Mouse (Mus musculus) mammary gland, adult 2 months (tissue): ENCODE measurements around the gene Acot4. TPM values are rescaled to one million over a fixed set of nuclear protein-coding genes. Genes with fewer than 3 reads are reported as not detected.

ENCODE experiments used
- polyA plus RNA-seq: library from polyadenylated mRNA; depleted of rRNA; stranded (reverse); fragments of >200 nt; gene quantifications from 2 replicates; pipeline ENCODE4 v1.2.3, GENCODE M21; 2012; ENCODE audit warnings: low replicate concordance; rRNA removed

Acot4 gene
- polyA plus RNA-seq = 2.0 and 8.2 TPM in 2 replicates

DNA sequence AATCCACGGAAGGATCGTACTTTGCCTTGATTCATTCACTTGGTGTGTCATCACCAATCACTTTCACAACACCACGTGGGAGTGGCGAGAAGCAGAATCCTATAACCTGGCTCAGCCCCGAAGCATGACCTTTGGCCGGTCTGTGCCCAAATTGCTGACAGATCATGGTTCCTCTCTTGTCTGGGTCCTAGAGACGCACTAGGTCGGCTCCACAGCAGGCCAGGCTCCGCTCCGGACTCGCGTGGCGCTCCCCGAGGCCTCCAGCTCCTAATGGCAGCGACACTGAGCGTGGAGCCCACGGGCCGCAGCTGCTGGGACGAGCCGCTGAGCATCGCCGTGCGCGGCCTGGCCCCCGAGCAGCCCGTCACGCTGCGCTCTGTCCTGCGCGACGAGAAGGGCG is at the start of gene Acot4:
Gene Acot4 (plus strand): TSS at position 139 of the 400 bp plus-strand sequence.

DNA sequence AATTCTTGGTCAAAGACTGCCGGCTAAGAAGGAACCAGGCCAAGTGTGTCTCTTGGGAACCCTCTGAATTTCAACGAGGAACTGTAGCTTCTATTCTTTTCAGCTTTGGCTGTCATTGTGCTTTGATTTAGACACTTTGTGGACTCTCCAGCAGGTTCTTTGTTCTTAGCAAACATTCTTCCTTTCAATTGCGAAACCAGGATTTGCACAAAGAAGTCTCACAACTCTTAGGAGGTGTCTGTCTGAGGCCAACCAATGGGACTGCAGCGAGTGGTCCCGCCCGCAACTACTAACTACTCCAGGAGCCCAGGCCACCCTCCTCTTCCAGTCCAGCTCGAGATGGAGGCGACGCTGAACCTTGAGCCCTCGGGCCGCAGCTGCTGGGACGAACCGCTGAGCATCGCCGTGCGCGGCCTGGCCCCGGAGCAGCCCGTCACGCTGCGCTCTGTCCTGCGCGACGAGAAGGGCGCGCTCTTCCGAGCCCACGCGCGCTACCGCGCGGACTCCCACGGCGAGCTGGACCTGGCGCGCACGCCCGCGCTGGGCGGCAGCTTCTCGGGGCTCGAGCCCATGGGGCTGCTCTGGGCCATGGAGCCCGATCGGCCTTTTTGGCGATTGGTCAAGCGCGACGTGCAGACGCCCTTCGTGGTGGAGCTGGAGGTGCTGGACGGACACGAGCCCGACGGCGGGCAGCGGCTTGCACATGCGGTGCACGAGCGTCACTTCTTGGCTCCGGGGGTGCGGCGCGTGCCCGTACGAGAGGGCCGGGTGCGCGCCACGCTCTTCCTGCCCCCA is 28.8 kb upstream of the Acot4 start, which contains the start of gene Acot1:
Gene Acot1 (plus strand): TSS at position 320 of the 795 bp plus-strand sequence.

DNA sequence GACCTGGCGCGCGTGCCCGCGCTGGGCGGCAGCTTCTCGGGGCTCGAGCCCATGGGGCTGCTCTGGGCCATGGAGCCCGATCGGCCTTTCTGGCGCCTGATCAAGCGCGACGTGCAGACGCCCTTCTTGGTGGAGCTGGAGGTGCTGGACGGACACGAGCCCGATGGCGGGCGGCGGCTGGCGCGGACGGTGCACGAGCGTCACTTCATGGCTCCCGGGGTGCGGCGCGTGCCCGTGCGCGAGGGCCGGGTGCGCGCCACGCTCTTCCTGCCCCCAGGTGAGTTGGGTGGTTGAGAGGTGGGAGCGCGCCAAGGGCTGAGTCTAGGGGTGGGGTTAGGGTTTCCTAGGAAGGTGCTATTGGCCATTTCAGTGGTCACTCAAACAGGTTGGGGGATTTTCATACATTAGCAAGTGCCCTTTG is 522 bp downstream of the Acot4 start, which contains the start of gene Gm49366:
Gene Gm49366 (plus strand): TSS at position 245 of the 421 bp plus-strand sequence.

DNA sequence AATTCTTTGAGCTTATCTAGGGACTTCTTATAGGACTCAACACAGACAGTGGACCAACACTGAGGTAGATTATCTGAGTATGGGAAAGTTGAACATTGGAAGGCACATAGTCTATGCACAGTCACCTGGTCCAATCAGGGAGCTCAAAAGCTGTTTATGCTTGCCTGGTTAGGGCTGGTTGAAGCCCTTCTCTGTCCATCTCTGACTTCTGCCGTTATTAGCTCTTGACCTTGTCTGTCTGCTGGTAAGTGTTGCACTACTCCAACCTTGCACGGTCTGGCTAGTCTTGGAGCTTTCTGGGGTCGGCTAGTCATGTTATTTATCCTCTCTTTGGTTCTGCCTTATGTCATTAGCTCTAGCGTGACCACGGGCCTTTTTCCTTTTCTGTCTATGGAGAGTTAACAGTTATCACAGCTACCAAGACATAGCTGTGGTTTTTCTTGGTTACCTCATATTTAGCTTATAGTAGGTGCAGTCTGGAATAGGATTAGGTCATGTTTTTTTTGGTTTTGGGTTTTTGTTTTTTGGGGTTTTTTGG is 13.8 kb downstream of the Acot4 start, which contains the start of gene Acot3:
Gene Acot3 (plus strand): TSS at position 208 of the 538 bp plus-strand sequence.

DNA sequence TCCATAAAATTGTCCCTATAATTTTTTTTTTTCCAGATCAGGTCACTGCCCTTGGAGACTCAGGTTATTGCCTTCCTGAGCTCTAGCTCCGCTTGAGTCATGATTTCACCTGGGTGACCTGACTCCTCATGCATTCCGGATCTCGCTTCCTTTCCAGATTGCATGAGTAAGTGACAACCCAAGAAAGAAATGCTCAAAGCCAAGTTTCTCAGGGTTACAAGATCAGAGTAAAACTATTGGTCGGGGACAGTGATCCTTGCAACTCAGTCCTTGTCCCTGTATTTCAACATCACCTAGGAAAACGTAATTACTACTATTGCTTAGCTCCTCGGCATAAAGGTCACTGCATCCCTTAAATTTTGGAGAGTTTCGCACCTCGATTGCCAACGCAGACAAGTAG is 30.8 kb downstream of the Acot4 start, which contains the start of gene Acot5:
Gene Acot5 (plus strand): TSS at position 340 of the 400 bp plus-strand sequence.

Other genes starting within 250 kb of the Acot4 start
- gene Numb, start 116.4 kb upstream of the Acot4 start, polyA plus RNA-seq = 58.2 and 70.4 TPM in 2 replicates
- 7.2 and 25.1 TPM in 2 replicates for gene Riox1, start 87.8 kb upstream of the Acot4 start, polyA plus RNA-seq
- gene Heatr4, start 53.5 kb upstream of the Acot4 start, polyA plus RNA-seq = not detected in 2 replicates
- 14.3 and 32.4 TPM in 2 replicates for gene Acot2, start 50.5 kb upstream of the Acot4 start, polyA plus RNA-seq
- gene Acot1, start 28.9 kb upstream of the Acot4 start, polyA plus RNA-seq = 11.4 and 23.0 TPM in 2 replicates
- gene Gm49366, start 556 bp downstream of the Acot4 start, polyA plus RNA-seq = 0.43 TPM in 1 of 2 replicates, not detected in the other
- gene Acot3, start 13.8 kb downstream of the Acot4 start, polyA plus RNA-seq = not detected in 2 replicates
- 0.08 TPM in 1 of 2 replicates, not detected in the other for gene Acot5, start 30.9 kb downstream of the Acot4 start, polyA plus RNA-seq
- 4.1 and 4.4 TPM in 2 replicates for gene Acot6, start 62.3 kb downstream of the Acot4 start, polyA plus RNA-seq
- 2.0 and 3.9 TPM in 2 replicates for gene Dnal1, start 76.0 kb downstream of the Acot4 start, polyA plus RNA-seq
- gene Pnma1, start 110.1 kb downstream of the Acot4 start, polyA plus RNA-seq = 0.14 and 0.23 TPM in 2 replicates
- 16.9 and 31.0 TPM in 2 replicates for gene Elmsan1, start 180.5 kb downstream of the Acot4 start, polyA plus RNA-seq
- gene Ptgr2, start 246.9 kb downstream of the Acot4 start, polyA plus RNA-seq = 9.0 and 17.3 TPM in 2 replicates